Mouse (Mus musculus) C2C12 (cell line): Measurements from ENCODE around the gene Prex1. TPM values are rescaled to one million over a fixed set of nuclear protein-coding genes. Genes with fewer than 3 reads are reported as not detected.
"Not testable (repeated sequence)": the region's sequence is repeated elsewhere in the genome, so short reads cannot be mapped to it uniquely, and the experiment has no call there.

Source experiments
- H3K27me3 ChIP-seq: one replicate; pipeline ENCODE4 v1.6.1; 2011; ENCODE audit not compliant: control insufficient read depth, insufficient read depth, insufficient read length
- H3K36me3 ChIP-seq: one replicate; pipeline ENCODE4 v1.6.1; 2011; ENCODE audit not compliant: control insufficient read depth, insufficient read depth
- H3K4me3 ChIP-seq: one replicate; pipeline ENCODE4 v1.5.1; 2011; ENCODE audit warnings: mild to moderate bottlenecking, control low read depth; ENCODE audit not compliant: poor library complexity, insufficient read depth, severe bottlenecking
- H3K79me2 ChIP-seq: one replicate; pipeline ENCODE4 v1.6.1; 2011; ENCODE audit not compliant: control insufficient read depth, insufficient read depth
- H3K79me3 ChIP-seq: one replicate; pipeline ENCODE4 v1.6.1; 2011; ENCODE audit warnings: low read depth, control low read depth
- H3ac ChIP-seq: one replicate; pipeline ENCODE3; 2011; ENCODE audit warnings: low read depth; ENCODE audit not compliant: control insufficient read depth, insufficient read length
- CEBPB ChIP-seq: IDR thresholded peaks from one replicate; pipeline ENCODE4 v1.6.1; 2011; ENCODE audit warnings: low read depth, mild to moderate bottlenecking, control low read depth, moderate library complexity
- CTCF ChIP-seq: IDR thresholded peaks from one replicate; pipeline ENCODE4 v1.5.1; 2011; ENCODE audit not compliant: control insufficient read depth, insufficient read depth, insufficient read length
- FOSL1 ChIP-seq: IDR thresholded peaks from one replicate; pipeline ENCODE4 v1.8.0; 2011; ENCODE audit warnings: mild to moderate bottlenecking, low read length; ENCODE audit not compliant: poor library complexity, insufficient read depth, severe bottlenecking
- MAX ChIP-seq: IDR thresholded peaks from one replicate; pipeline ENCODE4 v1.6.1; 2011; ENCODE audit warnings: mild to moderate bottlenecking, control low read depth
- MYOD1 ChIP-seq: IDR thresholded peaks from one replicate; pipeline ENCODE4 v1.6.1; 2011; ENCODE audit warnings: low read depth; ENCODE audit not compliant: control insufficient read depth, insufficient read length
- MYOG ChIP-seq: IDR thresholded peaks from one replicate; pipeline ENCODE4 v1.6.1; 2011; ENCODE audit not compliant: control insufficient read depth, insufficient read length; ENCODE audit errors: extremely low read depth
- USF1 ChIP-seq: IDR thresholded peaks from one replicate; pipeline ENCODE4 v1.6.1; 2011; ENCODE audit warnings: low read depth, mild to moderate bottlenecking, control low read depth, moderate library complexity
- polyA plus RNA-seq: library from polyadenylated mRNA; unstranded; fragments of >200 nt; fragmentation: generic; extraction: Trizol; gene quantifications from one replicate; pipeline ENCODE4 v1.2.1, GENCODE M21; 2012; ENCODE audit warnings: missing spikeins

The Prex1 gene
- polyA plus RNA-seq, 1 experiment, result 0.16 TPM

DNA sequence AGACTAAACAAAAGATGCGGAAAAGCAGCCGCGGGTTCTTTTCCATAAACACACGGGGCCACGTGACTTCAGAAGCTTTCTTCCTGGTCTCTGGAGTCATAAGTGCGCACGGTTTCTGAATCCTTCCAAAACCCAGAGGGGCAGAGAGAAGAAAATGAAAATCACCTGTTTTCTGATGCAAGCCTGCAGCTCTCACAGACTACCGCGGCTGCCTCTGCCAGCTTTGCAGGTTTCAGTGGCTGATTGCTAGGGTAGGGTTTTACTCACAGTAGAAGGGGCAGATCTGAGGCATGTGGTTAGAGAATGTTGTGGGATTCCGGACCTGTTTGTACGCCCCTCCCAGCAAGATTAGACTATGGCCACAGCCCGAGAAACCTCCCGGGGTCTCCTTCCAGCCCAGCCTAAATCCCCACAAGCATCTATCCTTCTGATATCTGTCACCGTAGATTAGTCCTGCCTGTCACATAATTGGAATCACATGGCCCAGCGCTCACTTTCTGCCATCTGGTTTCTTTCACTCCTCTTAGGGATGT lies 21.9 kb upstream of the Prex1 start:
- Histone ChIP-seq H3K79me3 (no peaks in the 10 kb centered on the region), H3K27me3 (no peaks in the 10 kb centered on the region), H3K79me2 (no peaks in the 10 kb centered on the region), H3K36me3 (no peaks in the 10 kb centered on the region), H3K4me3 (no peak overlapping the region), H3ac (no peak overlapping the region)
- TF ChIP-seq MAX (no peak), USF1 (peak; percentile 38)

DNA sequence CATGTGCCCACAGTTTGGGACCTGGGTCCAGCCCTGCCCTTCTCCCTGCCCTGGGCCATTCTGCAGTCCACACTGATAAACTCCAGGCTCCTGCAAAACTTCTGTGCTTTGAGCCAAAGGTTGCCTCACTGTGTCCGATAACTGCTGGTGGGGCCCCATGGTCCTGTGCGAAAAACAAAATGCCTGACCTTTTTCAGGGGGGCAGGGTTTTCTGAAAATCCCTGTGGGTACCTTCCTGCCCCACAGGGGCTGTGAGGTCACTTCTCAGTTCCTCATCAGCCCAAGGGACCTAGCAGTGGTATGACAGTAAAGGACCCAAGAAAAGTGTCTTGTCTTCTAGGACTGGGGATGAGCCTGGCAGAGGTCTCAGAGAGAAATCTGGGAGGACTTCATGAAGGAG lies 19.2 kb upstream of the Prex1 start:
- TF ChIP-seq USF1, result no peak
- TF ChIP-seq MYOG, result no peak
- TF ChIP-seq CEBPB, result no peak
- TF ChIP-seq CTCF, result no peak
- no peak for TF ChIP-seq FOSL1
- no peak for TF ChIP-seq MAX
- no peak for TF ChIP-seq MYOD1
- no peak overlapping the region for H3ac ChIP-seq
- no peaks in the 10 kb centered on the region for H3K27me3 ChIP-seq

DNA sequence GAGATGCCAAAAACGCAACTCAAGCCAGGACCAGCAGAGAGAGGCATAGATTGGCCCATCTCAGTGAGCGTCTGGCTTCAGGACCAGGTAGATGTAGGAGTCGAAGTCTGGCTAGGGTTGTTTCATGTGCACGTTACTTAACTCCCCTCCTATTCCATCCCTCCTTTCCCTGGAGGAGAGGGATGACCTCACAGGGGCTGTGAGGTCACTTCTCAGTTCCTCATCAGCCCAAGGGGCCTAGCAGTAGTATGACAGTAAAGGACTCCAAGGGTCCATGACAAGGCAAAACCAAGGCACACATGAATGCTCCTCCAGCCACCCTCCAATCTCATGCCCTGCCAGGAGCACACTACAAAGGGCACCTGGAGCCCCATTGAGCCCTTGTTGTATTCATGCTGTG lies 18.5 kb upstream of the Prex1 start:
- no peak overlapping the region for H3K4me3 ChIP-seq
- no peak overlapping the region for H3ac ChIP-seq
- H3K79me3 ChIP-seq, result no peaks in the 10 kb centered on the region
- no peaks in the 10 kb centered on the region for H3K79me2 ChIP-seq
- no peaks in the 10 kb centered on the region for H3K27me3 ChIP-seq
- no peaks in the 10 kb centered on the region for H3K36me3 ChIP-seq
- TF ChIP-seq MYOG, result no peak
- no peak for TF ChIP-seq USF1
- TF ChIP-seq MAX, result no peak
- TF ChIP-seq CEBPB, result no peak
- TF ChIP-seq CTCF, result no peak
- no peak for TF ChIP-seq MYOD1
- no peak for TF ChIP-seq FOSL1

More for the DNA sequence above, 19.2 kb upstream of the Prex1 start:
- Histone ChIP-seq H3K79me3 (no peaks in the 10 kb centered on the region), H3K36me3 (no peaks in the 10 kb centered on the region), H3K79me2 (no peaks in the 10 kb centered on the region), H3K4me3 (no peak overlapping the region)

DNA sequence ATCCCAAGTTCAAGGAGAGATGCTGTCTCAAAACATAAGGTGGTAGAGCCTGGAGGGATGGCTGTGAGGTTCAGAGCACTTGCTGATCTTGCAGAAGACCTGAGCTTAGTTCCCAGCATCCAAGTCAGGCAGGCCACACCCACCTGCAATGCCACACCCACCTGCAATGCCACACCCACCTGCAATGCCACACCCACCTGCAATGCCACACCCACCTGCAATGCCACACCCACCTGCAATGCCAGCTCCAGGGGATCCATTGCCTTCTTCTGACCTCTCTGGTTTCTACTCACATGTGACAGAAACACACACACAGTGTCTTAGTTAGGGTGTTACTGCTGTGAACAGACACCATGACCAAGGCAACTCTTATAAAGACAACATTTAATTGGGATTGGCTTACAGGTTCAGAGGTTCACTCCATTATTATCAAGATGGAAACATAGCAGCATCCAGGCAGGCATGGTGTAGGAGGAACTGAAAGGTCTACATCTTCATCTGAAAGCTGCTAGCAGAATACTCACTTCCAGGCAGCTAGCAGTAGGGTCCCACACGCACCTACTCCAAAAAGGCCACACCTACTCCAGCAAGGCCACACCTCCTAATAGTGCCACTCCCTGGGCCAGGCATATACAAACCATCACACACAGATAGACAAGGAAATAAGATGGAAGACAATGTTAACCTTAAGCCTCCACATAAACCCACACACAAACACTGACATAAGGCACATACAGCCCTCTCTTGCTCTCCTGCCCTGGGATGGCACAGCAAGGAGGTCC lies 17.7 kb upstream of the Prex1 start:
- H3K27me3 ChIP-seq, result not testable (repeated sequence)

DNA sequence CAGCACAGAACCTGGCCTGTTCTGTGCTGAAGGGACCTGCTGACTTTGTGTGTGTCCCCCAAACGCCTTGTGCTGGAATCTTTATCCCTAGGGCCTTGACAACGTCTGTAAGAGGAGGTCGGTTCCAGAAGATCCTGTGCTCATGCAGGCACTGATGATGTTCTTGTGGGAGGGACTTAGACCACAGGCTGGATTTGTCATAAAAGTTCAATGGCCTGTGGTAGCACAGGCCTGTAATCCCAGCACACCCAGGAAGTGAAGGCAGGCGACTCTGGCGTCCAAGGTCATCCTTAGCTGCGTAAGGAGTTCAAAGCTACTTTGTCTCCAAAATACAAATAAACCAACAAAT lies 16.9 kb upstream of the Prex1 start:
- TF ChIP-seq MYOG (no peak), MAX (no peak), CTCF (no peak), CEBPB (no peak), MYOD1 (no peak), USF1 (no peak), FOSL1 (no peak)
- no peaks in the 10 kb centered on the region for H3K36me3 ChIP-seq
- no peak overlapping the region for H3K4me3 ChIP-seq
- no peak overlapping the region for H3ac ChIP-seq
- no peaks in the 10 kb centered on the region for H3K79me2 ChIP-seq
- no peaks in the 10 kb centered on the region for H3K27me3 ChIP-seq
- H3K79me3 ChIP-seq, result no peaks in the 10 kb centered on the region

More for the DNA sequence above, 17.7 kb upstream of the Prex1 start:
- H3K79me2 ChIP-seq, H3K4me3 ChIP-seq, H3K36me3 ChIP-seq, H3ac ChIP-seq, H3K79me3 ChIP-seq: not testable (repeated sequence)

DNA sequence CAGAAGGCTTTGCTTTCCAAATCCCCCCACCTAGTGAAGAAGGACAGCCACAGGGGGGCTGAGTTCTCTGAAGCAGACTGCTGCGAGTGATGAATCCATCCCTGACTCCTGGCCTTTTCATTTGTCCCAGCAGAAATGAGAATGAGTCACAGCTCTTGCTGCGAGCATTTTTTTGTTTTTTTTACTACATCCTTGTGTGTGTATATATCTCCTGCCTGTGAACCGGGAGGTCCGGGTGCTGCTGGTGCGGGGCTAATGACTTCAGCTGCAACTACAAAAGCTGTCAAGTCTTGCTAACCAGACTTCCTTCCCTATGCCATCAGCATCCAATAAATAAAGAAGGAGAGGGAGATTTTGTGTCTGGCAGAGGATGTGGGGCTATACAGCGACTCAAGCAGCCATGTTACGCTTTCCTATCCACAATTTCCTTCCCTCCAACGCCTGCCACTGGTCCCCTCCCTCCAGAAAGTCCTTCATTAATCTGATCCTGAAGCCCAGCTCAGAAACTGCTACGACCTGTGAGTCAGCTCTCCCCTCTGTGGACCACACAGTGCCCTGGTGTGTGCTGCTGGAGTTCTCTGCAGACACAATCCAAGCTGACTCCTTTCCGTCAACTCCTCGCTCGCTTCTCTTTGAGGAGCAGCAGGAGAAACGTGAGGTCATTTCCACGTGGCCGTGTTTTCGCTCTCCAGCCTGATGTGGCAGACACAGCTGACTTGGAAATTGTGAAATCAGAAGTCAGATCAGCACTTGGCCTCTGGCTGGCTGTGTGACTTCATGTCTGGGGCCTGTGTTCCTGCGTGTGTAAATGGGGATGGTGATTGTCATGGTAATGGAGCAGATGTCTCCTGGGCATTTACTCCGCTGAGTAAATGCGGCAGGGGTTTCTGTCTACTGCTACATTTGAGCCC lies 16.3 kb upstream of the Prex1 start:
- Histone ChIP-seq H3K79me3 (no peaks in the 10 kb centered on the region), H3K36me3 (no peaks in the 10 kb centered on the region), H3K27me3 (no peaks in the 10 kb centered on the region), H3K4me3 (no peak overlapping the region), H3K79me2 (no peaks in the 10 kb centered on the region), H3ac (no peak overlapping the region)
- TF ChIP-seq CEBPB (peak; percentile 59), MYOG (no peak), FOSL1 (peak; percentile 19), USF1 (no peak), MYOD1 (no peak), MAX (peak; percentile 54), CTCF (no peak)
